Mouse (Mus musculus) MEL (cell line): ENCODE results near the gene Ppox. TPM values are rescaled to one million over a fixed set of nuclear protein-coding genes. Genes with fewer than 3 reads are reported as not detected.

Source experiments
- DNase-seq: peaks from one replicate; pipeline ENCODE4 v3.0.0; 2011; ENCODE audit warnings: low read depth, low spot score
- H3K27ac ChIP-seq: 2 replicates; pipeline ENCODE4 v1.5.1; 2012; ENCODE audit warnings: low read depth, mild to moderate bottlenecking, control low read depth, low read length, moderate library complexity; ENCODE audit not compliant: control insufficient read depth
- H3K27me3 ChIP-seq, 2 experiments: fragments of 150-350 bp in 1 of 2; sonication (generic) in 1 of 2; 2 replicates each; pipeline ENCODE4 v1.6.1; 2012; ENCODE audit warnings: low read length in 2 of 2, mild to moderate bottlenecking in 2 of 2, improper control_type of control experiment in 1 of 2, moderate library complexity in 1 of 2; ENCODE audit not compliant: insufficient read depth in 2 of 2, control insufficient read depth in 1 of 2
- H3K36me3 ChIP-seq, 2 experiments: 2 replicates each; pipeline ENCODE4 v1.6.1; 2012 to 2014; ENCODE audit warnings: low read length in 2 of 2, improper control_type of control experiment in 1 of 2, inconsistent platforms in 1 of 2, mild to moderate bottlenecking in 1 of 2; ENCODE audit not compliant: insufficient read depth in 2 of 2, control insufficient read depth in 1 of 2
- H3K4me1 ChIP-seq, 2 experiments: fragments of 150-350 bp in 1 of 2; sonication (generic) in 1 of 2; 2 replicates each; pipeline ENCODE4 v1.6.1; 2012; ENCODE audit warnings: low read length in 2 of 2, improper control_type of control experiment in 1 of 2, mild to moderate bottlenecking in 1 of 2; ENCODE audit not compliant: insufficient read depth in 2 of 2, control insufficient read depth in 1 of 2
- H3K4me3 ChIP-seq, 2 experiments: fragments of 150-350 bp in 1 of 2; sonication (generic) in 1 of 2; 2 replicates each; pipeline ENCODE4 v1.5.1; 2012; ENCODE audit warnings: low read depth in 2 of 2, low read length in 2 of 2, mild to moderate bottlenecking in 2 of 2, moderate library complexity in 2 of 2, control low read depth in 1 of 2, improper control_type of control experiment in 1 of 2; ENCODE audit not compliant: control insufficient read depth in 1 of 2, insufficient read depth in 1 of 2
- H3K79me2 ChIP-seq: 2 replicates; pipeline ENCODE4 v1.6.1; 2012; ENCODE audit warnings: mild to moderate bottlenecking, low read length, moderate library complexity; ENCODE audit not compliant: control insufficient read depth, poor library complexity, insufficient read depth
- H3K9ac ChIP-seq: 2 replicates; pipeline ENCODE4 v1.6.1; 2012; ENCODE audit warnings: low read depth, mild to moderate bottlenecking, control low read depth, low read length, moderate library complexity; ENCODE audit not compliant: control insufficient read depth, poor library complexity, severe bottlenecking
- H3K9me3 ChIP-seq: fragments of 150-350 bp; sonication (generic); replicated peaks from 2 replicates; pipeline ENCODE4 v1.6.1; 2012; ENCODE audit warnings: mild to moderate bottlenecking, low read length, improper control_type of control experiment, moderate library complexity; ENCODE audit not compliant: insufficient read depth
- CHD1 ChIP-seq: IDR thresholded peaks from 2 replicates; pipeline ENCODE4 v1.6.1; 2012; ENCODE audit warnings: low read depth, mild to moderate bottlenecking, inconsistent platforms, low read length, improper control_type of control experiment
- E2F4 ChIP-seq: IDR thresholded peaks from 2 replicates; pipeline ENCODE4 v1.6.1; 2011; ENCODE audit warnings: low read depth, low read length, improper control_type of control experiment, borderline replicate concordance
- ELF1 ChIP-seq: IDR thresholded peaks from 2 replicates; pipeline ENCODE4 v1.6.1; 2014; ENCODE audit warnings: low read depth, mild to moderate bottlenecking, inconsistent platforms, low read length, improper control_type of control experiment, moderate library complexity
- GABPA ChIP-seq: IDR thresholded peaks from 2 replicates; pipeline ENCODE4 v1.6.1; 2012; ENCODE audit warnings: low read depth, mild to moderate bottlenecking, inconsistent platforms, low read length, improper control_type of control experiment, moderate library complexity
- GATA1 ChIP-seq: IDR thresholded peaks from 2 replicates; pipeline ENCODE4 v1.6.1; 2011; ENCODE audit warnings: low read depth, low read length, improper control_type of control experiment
- HCFC1 ChIP-seq: IDR thresholded peaks from 2 replicates; pipeline ENCODE4 v1.6.1; 2012; ENCODE audit warnings: low read depth, mild to moderate bottlenecking, inconsistent platforms, low read length, improper control_type of control experiment, moderate library complexity
- KAT2A ChIP-seq: conservative IDR thresholded peaks from 2 replicates; pipeline ENCODE4 v1.6.1; 2012; ENCODE audit warnings: low read depth, low read length, improper control_type of control experiment, inconsistent platforms
- MAZ ChIP-seq: IDR thresholded peaks from 2 replicates; pipeline ENCODE4 v1.6.1; 2012; ENCODE audit warnings: low read depth, mild to moderate bottlenecking, inconsistent platforms, low read length, improper control_type of control experiment
- MEF2A ChIP-seq: IDR thresholded peaks from 2 replicates; pipeline ENCODE4 v1.6.1; 2014; ENCODE audit warnings: low read depth, mild to moderate bottlenecking, inconsistent platforms, low read length, improper control_type of control experiment; ENCODE audit not compliant: poor library complexity, insufficient replicate concordance, severe bottlenecking; ENCODE audit errors: extremely low read depth
- MYC ChIP-seq: IDR thresholded peaks from 2 replicates; pipeline ENCODE4 v1.6.1; 2011; ENCODE audit warnings: low read depth, mild to moderate bottlenecking, low read length, improper control_type of control experiment, moderate library complexity
- NELFE ChIP-seq: IDR thresholded peaks from 2 replicates; pipeline ENCODE4 v1.6.1; 2011; ENCODE audit warnings: low read depth, low read length, improper control_type of control experiment
- POLR2A ChIP-seq, 2 experiments: IDR thresholded peaks; 2 replicates each; pipeline ENCODE4 v1.6.1; 2011 to 2012; ENCODE audit warnings: low read length in 2 of 2, mild to moderate bottlenecking in 2 of 2, control low read depth in 1 of 2, improper control_type of control experiment in 1 of 2, low read depth in 1 of 2, moderate library complexity in 1 of 2; ENCODE audit not compliant: control insufficient read depth in 1 of 2, insufficient read depth in 1 of 2, poor library complexity in 1 of 2
- POLR2AphosphoS2 ChIP-seq: IDR thresholded peaks from 2 replicates; pipeline ENCODE4 v1.6.1; 2011; ENCODE audit warnings: low read length, improper control_type of control experiment
- POLR2AphosphoS5 ChIP-seq: IDR thresholded peaks from 2 replicates; pipeline ENCODE4 v1.6.1; 2012; ENCODE audit warnings: low read depth, borderline replicate concordance, mild to moderate bottlenecking, inconsistent platforms, low read length, moderate library complexity, mixed read lengths
- RCOR1 ChIP-seq: IDR thresholded peaks from 2 replicates; pipeline ENCODE4 v1.6.1; 2012; ENCODE audit warnings: low read depth, mild to moderate bottlenecking, inconsistent platforms, low read length, improper control_type of control experiment
- SIN3A ChIP-seq: IDR thresholded peaks from 2 replicates; pipeline ENCODE4 v1.6.1; 2012; ENCODE audit warnings: low read length, improper control_type of control experiment, inconsistent platforms
- TAL1 ChIP-seq: IDR thresholded peaks from 2 replicates; pipeline ENCODE4 v1.6.1; 2012; ENCODE audit warnings: mild to moderate bottlenecking, inconsistent platforms, low read length, moderate library complexity, mixed read lengths
- TBP ChIP-seq: IDR thresholded peaks from 2 replicates; pipeline ENCODE4 v1.8.0; 2011; ENCODE audit warnings: low read depth, low read length, improper control_type of control experiment
- TCF12 ChIP-seq: IDR thresholded peaks from 2 replicates; pipeline ENCODE4 v1.6.1; 2014; ENCODE audit warnings: low read depth, mild to moderate bottlenecking, inconsistent platforms, low read length, improper control_type of control experiment, moderate library complexity
- UBTF ChIP-seq: IDR thresholded peaks from 2 replicates; pipeline ENCODE4 v1.6.1; 2012; ENCODE audit warnings: low read depth, mild to moderate bottlenecking, inconsistent platforms, low read length, improper control_type of control experiment, moderate library complexity, borderline replicate concordance; ENCODE audit not compliant: insufficient read depth
- ZC3H11A ChIP-seq: IDR thresholded peaks from 2 replicates; pipeline ENCODE4 v1.6.1; 2012; ENCODE audit warnings: low read depth, mild to moderate bottlenecking, inconsistent platforms, low read length, improper control_type of control experiment
- ZMIZ1 ChIP-seq: IDR thresholded peaks from 2 replicates; pipeline ENCODE4 v1.6.1; 2012; ENCODE audit warnings: low read depth, mild to moderate bottlenecking, inconsistent platforms, low read length, improper control_type of control experiment, moderate library complexity
- ZNF384 ChIP-seq: IDR thresholded peaks from 2 replicates; pipeline ENCODE4 v1.6.1; 2012; ENCODE audit warnings: low read depth, mild to moderate bottlenecking, inconsistent platforms, low read length, improper control_type of control experiment
- polyA plus RNA-seq, 2 experiments: library from polyadenylated mRNA; stranded (reverse) in 1 of 2; unstranded in 1 of 2; fragments of >175 nt in 1 of 2; fragments of >200 nt in 1 of 2; gene quantifications; 2 replicates each; pipeline versions ENCODE4 v1.2.1 to v1.2.4; 2012; ENCODE audit warnings: low replicate concordance in 2 of 2, low read depth in 1 of 2; ENCODE audit not compliant: insufficient read length in 2 of 2, insufficient read depth in 1 of 2, missing spikeins in 1 of 2
- total RNA-seq: library from RNA; depleted of rRNA; stranded (reverse); fragments of 300-350 nt; gene quantifications from 2 replicates; pipeline ENCODE4 v1.2.3, GENCODE M21; 2012

The Ppox gene
- total and polyA plus RNA-seq, 3 experiments = 27.0 to 63.6 TPM; not detected in 1

DNA sequence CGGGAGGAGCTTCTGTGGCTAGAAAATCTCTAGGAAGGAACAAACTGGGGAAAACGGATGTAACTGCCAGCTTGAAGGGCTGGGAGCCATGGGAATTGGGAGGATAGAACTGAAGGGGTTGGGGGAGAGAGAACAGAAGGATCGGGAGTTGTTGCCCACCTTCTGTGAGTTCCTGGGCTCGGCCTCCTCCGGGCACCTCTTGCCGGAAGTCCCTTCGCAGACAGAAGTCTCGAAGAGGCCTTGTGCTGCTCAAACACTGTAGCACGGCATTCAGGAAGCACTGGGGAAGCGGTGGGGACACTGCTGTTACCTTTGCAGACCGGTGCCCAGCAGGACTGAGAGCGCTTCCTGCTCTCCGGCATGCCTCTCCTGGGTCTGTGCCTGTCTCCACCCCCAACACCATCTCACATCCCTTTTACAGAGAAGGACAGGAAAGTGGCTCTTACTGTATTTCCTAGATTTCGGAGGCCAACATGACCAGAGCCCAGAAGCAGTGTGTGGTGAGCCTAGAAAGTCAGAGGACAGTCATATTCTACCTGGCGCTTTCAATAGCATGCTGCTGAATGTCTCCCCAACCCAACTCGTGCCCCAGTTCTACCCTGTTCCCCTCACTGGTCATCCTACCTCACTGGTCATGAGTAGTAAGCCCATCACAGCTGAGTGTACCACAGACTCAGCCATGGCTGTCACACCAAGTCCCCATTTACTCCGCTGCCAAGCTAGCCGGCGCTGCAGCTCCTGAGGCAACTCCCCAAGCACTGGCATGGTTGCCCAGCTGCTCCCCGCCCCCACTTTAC lies 4.3 kb upstream of the Ppox start:
- no peak overlapping the region for H3K9ac ChIP-seq
- H3K27ac ChIP-seq = no peak overlapping the region
- H3K27me3 ChIP-seq = no peaks in the 10 kb centered on the region
- TF ChIP-seq ZMIZ1 = no peak
- no peak for TF ChIP-seq SIN3A
- TF ChIP-seq TAL1 = no peak
- TF ChIP-seq MAZ = no peak
- no peak for TF ChIP-seq GABPA
- peaks cover 0 to 8% of the 10 kb centered on the region in 2 experiments; a peak in 2 of 4 replicates for H3K36me3 ChIP-seq
- H3K79me2 ChIP-seq = peaks cover 8% of the 10 kb centered on the region; the same call in 1 of the 2 replicates
- DNase-seq = no peak
- peaks cover 0 to 10% of the 10 kb centered on the region in 2 experiments; a peak in 3 of 4 replicates for H3K4me1 ChIP-seq
- no peak overlapping the region for H3K4me3 ChIP-seq
- no peaks in the 10 kb centered on the region for H3K9me3 ChIP-seq

GRCm38 (mm10) chr1:171284491-171284890 lies 3.5 kb upstream of the Ppox start:
- H3K4me3 ChIP-seq = no peak overlapping the region
- H3K79me2 ChIP-seq = peaks cover 10% of the 10 kb centered on the region; the same call in 1 of the 2 replicates
- no peak overlapping the region for H3K27ac ChIP-seq
- TF ChIP-seq ZNF384 (no peak), TBP (no peak), GABPA (no peak), NELFE (no peak), POLR2AphosphoS5 (no peak), KAT2A (no peak), HCFC1 (no peak), POLR2A (IDR thresholded peaks at IDR 0.05; ENCODE audit: control insufficient read depth in 1 of 2, insufficient read depth in 1 of 2, low read depth in 1 of 2, low read length in 2 of 2, poor library complexity in 1 of 2) (no peak), GATA1 (no peak), MEF2A (no peak), TCF12 (no peak), E2F4 (no peak), RCOR1 (no peak), MYC (no peak), POLR2AphosphoS2 (no peak), CHD1 (no peak), ELF1 (no peak), ZC3H11A (no peak), UBTF (no peak)
- H3K9ac ChIP-seq = no peak overlapping the region
- no peaks in the 10 kb centered on the region for H3K9me3 ChIP-seq
- no peak for DNase-seq
- H3K27me3 ChIP-seq = no peaks in the 10 kb centered on the region
- peaks cover 0 to 16% of the 10 kb centered on the region in 2 experiments; a peak in 3 of 4 replicates for H3K4me1 ChIP-seq
- peaks cover 0 to 8% of the 10 kb centered on the region in 2 experiments; a peak in 2 of 4 replicates for H3K36me3 ChIP-seq
